Mouse (Mus musculus) thymus, adult 2 months (tissue): ENCODE results near the gene Cntnap2. TPM values are rescaled to one million over a fixed set of nuclear protein-coding genes. Genes with fewer than 3 reads are reported as not detected.
A peak's percentile ranks its signal among the peaks of the same experiment; 100 is the strongest.

Experiments used
- DNase-seq: peaks from one replicate; pipeline ENCODE4 v3.0.0; 2021
- H3K27ac ChIP-seq: fragments of 200-500 bp; 2 replicates; pipeline ENCODE4 v1.5.1; 2012; ENCODE audit warnings: low read length, control low read depth; ENCODE audit not compliant: control insufficient read depth, insufficient read depth
- H3K27me3 ChIP-seq: fragments of 200-500 bp; 2 replicates; pipeline ENCODE4 v1.6.1; 2012; ENCODE audit warnings: mild to moderate bottlenecking, low read length, moderate library complexity, mixed read lengths; ENCODE audit not compliant: control insufficient read depth, insufficient read depth
- H3K36me3 ChIP-seq: fragments of 200-500 bp; 2 replicates; pipeline ENCODE4 v1.6.1; 2012; ENCODE audit warnings: mild to moderate bottlenecking, low read length, moderate library complexity; ENCODE audit not compliant: control insufficient read depth, insufficient read depth
- H3K4me1 ChIP-seq: fragments of 200-500 bp; replicated peaks from 2 replicates; pipeline ENCODE4 v1.6.1; 2012; ENCODE audit warnings: low read length; ENCODE audit not compliant: control insufficient read depth, insufficient read depth
- H3K4me3 ChIP-seq: fragments of 200-500 bp; 2 replicates; pipeline ENCODE4 v1.5.1; 2012; ENCODE audit warnings: mild to moderate bottlenecking, low read length, control low read depth, moderate library complexity; ENCODE audit not compliant: control insufficient read depth, insufficient read depth
- CTCF ChIP-seq: fragments of 200-500 bp; IDR thresholded peaks from 2 replicates; pipeline ENCODE4 v1.5.1; 2012; ENCODE audit warnings: mild to moderate bottlenecking, control low read depth, low read length, moderate library complexity, borderline replicate concordance; ENCODE audit not compliant: control insufficient read depth, poor library complexity, insufficient read depth; ENCODE audit errors: extremely low read depth
- POLR2A ChIP-seq: fragments of 200-500 bp; IDR thresholded peaks from 2 replicates; pipeline ENCODE4 v1.6.1; 2012; ENCODE audit warnings: mild to moderate bottlenecking, low read length, control low read depth, moderate library complexity; ENCODE audit not compliant: control insufficient read depth, poor library complexity, insufficient read depth; ENCODE audit errors: extremely low read depth
- WGBS: fragments of 180-500 bp; shearing (Covaris S2); methylation state at CpG from one replicate; pipeline ENCODE4 v1.1.7; 2018; 5-methylcytosine and 5-hydroxymethylcytosine counted together
- polyA plus RNA-seq: library from polyadenylated mRNA; depleted of rRNA; stranded (reverse); fragments of >200 nt; gene quantifications from 2 replicates; pipeline ENCODE4 v1.2.3, GENCODE M21; 2012

Gene Cntnap2
- polyA plus RNA-seq, 1 experiment = 1.0 TPM

GRCm38 (mm10) chr6:47013535-47013934, 1954.4 kb downstream of the Cntnap2 start:
- Histone ChIP-seq H3K36me3 (no peaks in the 10 kb centered on the region), H3K27ac (no peak overlapping the region), H3K4me3 (no peak overlapping the region), H3K4me1 (no peaks in the 10 kb centered on the region), H3K27me3 (no peaks in the 10 kb centered on the region)
- TF ChIP-seq POLR2A (no peak), CTCF (no peak)
- peak; percentile 54 for DNase-seq
- whole genome bisulfite sequencing = 18% methylated on average over 4 of the region's 4 CpGs

- Histone ChIP-seq H3K27me3 (no peaks in the 10 kb centered on the region), H3K36me3 (no peaks in the 10 kb centered on the region), H3K4me3 (no peak overlapping the region), H3K27ac (no peak overlapping the region), H3K4me1 (no peaks in the 10 kb centered on the region)
- TF ChIP-seq POLR2A = no peak
- TF ChIP-seq CTCF = no peak
- WGBS = 86% methylated on average over 1 of the region's 1 CpGs
- no peak for DNase-seq
Measured at GRCm38 (mm10) chr6:47014886-47015586, 1955.9 kb downstream of the Cntnap2 start.

GRCm38 (mm10) chr6:47026064-47026686, 1967.0 kb downstream of the Cntnap2 start:
- no peak for DNase-seq
- no peaks in the 10 kb centered on the region for H3K27me3 ChIP-seq
- H3K4me3 ChIP-seq = no peak overlapping the region
- no peaks in the 10 kb centered on the region for H3K36me3 ChIP-seq
- no peak overlapping the region for H3K27ac ChIP-seq
- TF ChIP-seq POLR2A (no peak), CTCF (no peak)
- H3K4me1 ChIP-seq = no peaks in the 10 kb centered on the region
- 79% methylated on average over 4 of the region's 4 CpGs for WGBS

GRCm38 (mm10) chr6:47031362-47031761, 1972.2 kb downstream of the Cntnap2 start:
- DNase-seq = no peak
- Histone ChIP-seq H3K4me1 (no peaks in the 10 kb centered on the region), H3K27ac (no peak overlapping the region), H3K4me3 (no peak overlapping the region), H3K27me3 (no peaks in the 10 kb centered on the region), H3K36me3 (no peaks in the 10 kb centered on the region)
- TF ChIP-seq CTCF = no peak
- TF ChIP-seq POLR2A = no peak
- 37% methylated on average over 2 of the region's 2 CpGs for WGBS

- 80% methylated on average over 1 of the region's 1 CpGs for WGBS
- Histone ChIP-seq H3K27ac (no peak overlapping the region), H3K4me3 (no peak overlapping the region), H3K4me1 (no peaks in the 10 kb centered on the region), H3K27me3 (no peaks in the 10 kb centered on the region; the same call in 1 of the 2 replicates), H3K36me3 (no peaks in the 10 kb centered on the region)
- no peak for DNase-seq
- TF ChIP-seq POLR2A (no peak), CTCF (no peak)
Measured at GRCm38 (mm10) chr6:47042602-47043001, 1983.4 kb downstream of the Cntnap2 start.

- TF ChIP-seq CTCF (no peak), POLR2A (no peak)
Measured at GRCm38 (mm10) chr6:47043586-47043985, 1984.4 kb downstream of the Cntnap2 start.

More at GRCm38 (mm10) chr6:47043586-47043985, 1984.4 kb downstream of the Cntnap2 start:
- no peaks in the 10 kb centered on the region for H3K4me1 ChIP-seq
- H3K27me3 ChIP-seq = no peaks in the 10 kb centered on the region; the same call in 1 of the 2 replicates
- H3K36me3 ChIP-seq = no peaks in the 10 kb centered on the region
- H3K4me3 ChIP-seq = no peak overlapping the region
- no peak overlapping the region for H3K27ac ChIP-seq
- DNase-seq = no peak
- 84% methylated on average over 1 of the region's 1 CpGs for WGBS
